Mouse (Mus musculus): ENCODE measurements at regions not wholly inside any gene's neighbourhood (a gene's known extent, or its start where the extent isn't known, plus 50 kb on each side); places are given as distances from the start of the nearest gene placed in this dataset.
"Not testable (repeated sequence)": the region's sequence is repeated elsewhere in the genome, so short reads cannot be mapped to it uniquely, and the experiment has no call there.

DNA sequence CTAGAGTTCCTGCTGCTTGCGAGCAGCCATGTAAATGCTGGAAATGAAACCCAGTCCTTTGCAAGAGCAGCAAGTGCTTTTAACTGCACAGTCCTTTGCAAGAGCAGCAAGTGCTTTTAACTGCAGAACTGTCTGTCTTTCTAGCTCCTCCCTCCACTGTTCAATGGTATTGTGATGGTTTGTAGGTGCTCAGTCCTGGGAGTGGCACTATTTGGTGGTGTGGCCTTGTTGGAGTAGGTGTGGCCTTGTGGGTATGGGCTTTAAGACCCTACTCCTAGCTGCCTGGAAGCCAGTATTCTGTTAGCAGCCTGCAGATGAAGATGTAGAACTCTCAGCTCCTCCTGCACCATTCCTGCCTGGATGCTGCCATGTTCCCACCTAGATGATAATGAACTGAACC, 67.8 kb upstream of the Rpl34 start:
- H3K9me3 ChIP-seq; H3K27ac ChIP-seq; ATAC-seq (ENCODE audit: low FRiP score, low read depth); H3K36me3 ChIP-seq; H3K4me3 ChIP-seq; H3K9ac ChIP-seq; H3K27me3 ChIP-seq (replicated peaks); H3K4me1 ChIP-seq; H3K4me2 ChIP-seq (replicated peaks): not testable (repeated sequence)
- 96% methylated on average over 1 of the region's 1 CpGs for WGBS

GRCm38 (mm10) chr3:130796531-130796930, 66.3 kb upstream of the Rpl34 start:
- Histone ChIP-seq H3K4me1 (no peaks in the 10 kb centered on the region), H3K4me2 (replicated peaks) (no peak overlapping the region), H3K27ac (no peak overlapping the region), H3K4me3 (no peak overlapping the region), H3K36me3 (no peaks in the 10 kb centered on the region), H3K27me3 (replicated peaks) (no peaks in the 10 kb centered on the region), H3K9ac (no peak overlapping the region), H3K9me3 (no peaks in the 10 kb centered on the region)
- no peak for ATAC-seq (ENCODE audit: low FRiP score, low read depth)
- 91% methylated on average over 8 of the region's 8 CpGs for WGBS

GRCm38 (mm10) chr3:130795396-130795795, 65.2 kb upstream of the Rpl34 start:
- no peak overlapping the region for H3K27ac ChIP-seq
- H3K9me3 ChIP-seq, result no peaks in the 10 kb centered on the region
- no peak overlapping the region for H3K4me3 ChIP-seq
- H3K36me3 ChIP-seq, result no peaks in the 10 kb centered on the region
- no peak overlapping the region for H3K4me2 ChIP-seq (replicated peaks)
- ATAC-seq (ENCODE audit: low FRiP score, low read depth), result no peak
- WGBS, result 69% methylated on average over 4 of the region's 4 CpGs
- no peaks in the 10 kb centered on the region for H3K27me3 ChIP-seq (replicated peaks)
- no peak overlapping the region for H3K9ac ChIP-seq
- no peaks in the 10 kb centered on the region for H3K4me1 ChIP-seq

DNA sequence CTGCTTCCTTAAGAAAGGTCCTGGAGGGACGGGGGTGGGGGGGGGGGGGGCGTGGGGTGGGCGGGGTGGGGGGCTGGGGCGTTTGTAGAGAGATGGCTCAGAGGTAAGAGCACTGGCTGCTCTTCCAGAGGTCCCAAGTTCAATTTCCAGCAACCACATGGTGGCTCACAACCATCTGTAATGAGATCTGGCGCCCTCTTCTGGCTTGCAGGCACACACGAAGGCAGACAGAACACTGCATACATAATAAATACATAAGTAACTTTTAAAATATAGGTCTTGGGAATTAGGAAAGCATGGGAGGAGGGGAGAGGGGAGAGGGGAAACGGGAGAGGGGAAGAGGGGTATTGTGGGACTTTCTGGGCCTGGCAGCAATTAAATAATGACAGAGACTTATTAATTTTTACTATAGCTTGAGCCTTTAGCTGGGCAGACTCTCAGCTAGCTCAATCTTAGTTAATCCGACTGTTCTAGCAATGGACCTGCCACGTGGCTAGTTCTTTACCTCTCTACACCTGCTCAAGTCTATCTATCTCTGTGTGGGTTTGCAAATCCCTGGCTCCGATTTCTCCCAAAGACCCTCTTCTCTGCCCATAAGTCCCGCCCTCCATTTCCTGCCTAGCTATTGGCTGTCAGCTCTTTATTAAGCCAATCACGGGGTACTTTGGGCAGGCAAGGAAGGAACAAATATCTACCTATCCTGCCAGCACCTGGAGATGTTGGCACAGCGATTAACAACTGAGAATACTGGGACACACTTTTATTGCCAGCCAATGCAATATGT, 64.1 kb upstream of the Rpl34 start:
- Histone ChIP-seq H3K4me2 (replicated peaks) (no peak overlapping the region), H3K9me3 (no peaks in the 10 kb centered on the region), H3K4me1 (no peaks in the 10 kb centered on the region), H3K27me3 (replicated peaks) (no peaks in the 10 kb centered on the region), H3K9ac (no peak overlapping the region), H3K4me3 (no peak overlapping the region), H3K27ac (no peak overlapping the region), H3K36me3 (no peaks in the 10 kb centered on the region)
- 40% methylated on average over 11 of the region's 13 CpGs for WGBS
- no peak for ATAC-seq (ENCODE audit: low FRiP score, low read depth)

DNA sequence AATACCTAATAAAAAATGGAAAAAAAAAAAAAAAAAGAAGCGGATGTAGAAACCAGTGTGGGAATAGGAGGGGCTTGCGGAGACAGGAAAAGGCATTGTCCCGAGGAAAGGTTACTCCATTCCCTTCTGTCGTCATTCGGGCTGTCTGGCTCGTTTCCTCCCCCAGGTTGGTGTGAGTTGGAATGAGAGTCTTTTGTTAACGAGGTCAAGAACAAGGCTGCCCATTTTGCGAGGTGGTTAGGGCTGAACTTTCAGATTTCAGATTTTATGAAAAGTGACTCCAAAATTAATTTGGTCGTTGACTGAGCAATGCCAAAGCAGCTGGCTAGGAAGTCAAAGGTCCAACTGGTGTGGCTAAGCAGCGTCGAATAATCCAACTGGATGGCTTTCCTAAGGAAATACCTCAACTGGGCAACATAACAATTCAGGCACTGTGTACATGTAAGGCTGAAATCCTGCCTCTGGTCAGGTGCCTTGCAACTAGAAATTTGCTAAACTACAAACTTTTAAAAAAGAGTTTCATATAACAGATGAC, 50.6 kb upstream of the Rpl34 start:
- H3K4me2 ChIP-seq (replicated peaks), result no peak overlapping the region
- no peak overlapping the region for H3K9ac ChIP-seq
- no peak overlapping the region for H3K4me3 ChIP-seq
- 89% methylated on average over 11 of the region's 11 CpGs for WGBS
- H3K36me3 ChIP-seq, result no peaks in the 10 kb centered on the region
- no peaks in the 10 kb centered on the region for H3K4me1 ChIP-seq
- H3K9me3 ChIP-seq, result no peaks in the 10 kb centered on the region
- ATAC-seq (ENCODE audit: low FRiP score, low read depth), result no peak
- H3K27me3 ChIP-seq (replicated peaks), result no peaks in the 10 kb centered on the region
- no peak overlapping the region for H3K27ac ChIP-seq

All from neural tube, embryonic 12.5 days (tissue).